Mouse (Mus musculus) neural tube, embryonic 15.5 days (tissue): Measurements from ENCODE around the gene Slc9a5. TPM values are rescaled to one million over a fixed set of nuclear protein-coding genes. Genes with fewer than 3 reads are reported as not detected.
A peak's percentile ranks its signal among the peaks of the same experiment; 100 is the strongest.

Source experiments
- ATAC-seq: fragments of 200-750 bp; cut with Nextera tagmentation; 2 replicates; pipeline ENCODE4 v1.8.0; 2017; ENCODE audit warnings: mild to moderate bottlenecking, moderate TSS enrichment, moderate library complexity; ENCODE audit not compliant: low FRiP score
- H3K27ac ChIP-seq: fragments of 300-500 bp; sonication (generic); replicated peaks from 2 replicates; pipeline ENCODE4 v1.5.1; 2015; ENCODE audit warnings: mild to moderate bottlenecking, inconsistent platforms
- H3K27me3 ChIP-seq: fragments of 300-500 bp; sonication (generic); replicated peaks from 2 replicates; pipeline ENCODE4 v1.6.1; 2015; ENCODE audit warnings: inconsistent platforms
- H3K36me3 ChIP-seq: fragments of 300-500 bp; sonication (generic); 2 replicates; pipeline ENCODE4 v1.6.1; 2015; ENCODE audit warnings: inconsistent platforms
- H3K4me1 ChIP-seq: fragments of 300-500 bp; sonication (generic); 2 replicates; pipeline ENCODE4 v1.6.1; 2015; ENCODE audit warnings: inconsistent platforms
- H3K4me2 ChIP-seq: fragments of 300-500 bp; sonication (generic); 2 replicates; pipeline ENCODE4 v1.6.1; 2015; ENCODE audit warnings: inconsistent platforms, mild to moderate bottlenecking, moderate library complexity
- H3K4me3 ChIP-seq: fragments of 300-500 bp; sonication (generic); replicated peaks from 2 replicates; pipeline ENCODE4 v1.5.1; 2015; ENCODE audit warnings: mild to moderate bottlenecking, inconsistent platforms
- H3K9ac ChIP-seq: fragments of 300-500 bp; sonication (generic); replicated peaks from 2 replicates; pipeline ENCODE4 v1.6.1; 2015; ENCODE audit warnings: mild to moderate bottlenecking, inconsistent platforms
- H3K9me3 ChIP-seq: fragments of 300-500 bp; sonication (generic); replicated peaks from 2 replicates; pipeline ENCODE4 v1.6.1; 2016; ENCODE audit warnings: inconsistent platforms
- WGBS: fragments of 180-500 bp; shearing (Covaris S2); methylation state at CpG from one replicate; pipeline ENCODE4 v1.1.7; 2015; ENCODE audit warnings: mixed read lengths; 5-methylcytosine and 5-hydroxymethylcytosine counted together
- microRNA counts: library from miRNA; unstranded; fragments of <30 nt; microRNA quantifications from one replicate; lab custom pipeline; 2016
- microRNA-seq: library from miRNA; unstranded; fragments of <30 nt; microRNA quantifications from one replicate; pipeline ENCODE4, GENCODE M21; 2017
- polyA plus RNA-seq: library from polyadenylated mRNA; unstranded; fragments of >200 nt; fragmentation: Nextera tagmentation; extraction: Ambion mirVana; gene quantifications from 2 replicates; pipeline ENCODE4 v1.2.1, GENCODE M21; 2015

Gene Slc9a5
- polyA plus RNA-seq, 1 experiment from 2014 or later, result 10.9 TPM

DNA sequence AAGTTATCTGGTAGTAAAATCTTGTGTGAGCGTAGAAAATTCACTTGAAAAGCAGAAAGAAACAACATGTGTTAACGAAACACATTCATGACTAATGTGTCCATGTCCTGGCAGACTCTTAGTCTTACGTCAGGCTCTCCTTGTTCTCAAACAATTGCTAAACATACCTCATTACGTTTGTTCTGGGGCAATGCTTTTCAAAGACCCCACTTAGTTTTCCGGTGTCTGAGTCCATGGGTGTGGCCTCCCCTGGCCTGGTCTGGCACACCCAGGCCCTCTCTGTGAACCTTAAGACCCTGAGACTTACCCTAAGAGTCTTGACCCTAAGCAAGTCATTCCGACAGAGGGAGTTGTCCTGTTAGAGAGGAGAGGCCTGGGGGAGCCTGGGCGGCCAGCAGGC lies 45.3 kb downstream of the Slc9a5 start:
- H3K4me1 ChIP-seq, result no peaks in the 10 kb centered on the region
- H3K4me3 ChIP-seq, result no peak overlapping the region
- no peaks in the 10 kb centered on the region for H3K36me3 ChIP-seq
- 51% methylated on average over 7 of the region's 7 CpGs for WGBS
- no peak overlapping the region for H3K27ac ChIP-seq
- no peak overlapping the region for H3K4me2 ChIP-seq
- H3K9me3 ChIP-seq, result no peaks in the 10 kb centered on the region
- H3K27me3 ChIP-seq, result no peaks in the 10 kb centered on the region
- no peak overlapping the region for H3K9ac ChIP-seq
- ATAC-seq, result no peak

DNA sequence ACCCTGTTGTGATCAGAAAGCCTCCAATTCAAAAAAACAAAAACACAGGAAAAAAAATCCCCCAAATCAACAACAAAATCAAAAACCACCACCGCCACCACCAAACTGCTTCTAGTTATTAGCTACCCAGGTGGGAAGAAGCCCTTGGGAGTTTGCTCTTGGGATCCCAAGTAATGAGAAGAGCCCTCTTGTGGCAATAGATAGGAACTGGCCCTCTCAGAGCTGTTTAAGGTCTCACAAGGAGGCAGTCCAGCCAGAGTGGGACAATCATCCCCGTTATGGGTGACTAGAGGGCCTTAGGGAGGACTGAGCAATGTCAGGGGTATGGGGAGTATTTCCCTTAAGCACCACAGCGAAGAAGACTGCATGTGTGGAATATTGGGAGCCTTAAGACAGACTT lies 49.1 kb downstream of the Slc9a5 start:
- Histone ChIP-seq H3K4me1 (no peaks in the 10 kb centered on the region), H3K4me3 (no peak overlapping the region), H3K9me3 (no peaks in the 10 kb centered on the region), H3K27ac (no peak overlapping the region), H3K9ac (no peak overlapping the region), H3K36me3 (no peaks in the 10 kb centered on the region), H3K27me3 (no peaks in the 10 kb centered on the region), H3K4me2 (no peak overlapping the region)
- 35% methylated on average over 3 of the region's 3 CpGs for WGBS
- no peak for ATAC-seq

DNA sequence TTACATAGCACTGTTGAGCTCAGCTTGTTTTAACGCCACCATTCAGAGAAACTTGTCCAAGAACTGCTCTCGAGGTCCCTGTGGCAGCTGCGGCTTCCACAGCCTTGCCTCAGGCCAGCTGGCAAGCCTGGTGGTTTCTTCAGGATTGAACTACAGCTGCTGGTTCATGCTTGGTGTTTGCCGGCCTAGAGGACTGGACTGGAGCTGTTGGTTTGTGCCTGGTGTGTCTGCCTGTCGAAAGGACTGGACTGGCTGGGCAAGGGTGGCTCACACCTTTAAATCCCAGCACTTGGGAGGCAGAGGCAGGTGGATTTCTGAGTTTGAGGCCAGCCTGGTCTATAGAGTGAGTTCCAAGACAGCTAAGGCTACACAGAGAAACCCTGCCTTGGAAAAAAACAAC lies 51.4 kb downstream of the Slc9a5 start:
- Histone ChIP-seq H3K4me1 (no peaks in the 10 kb centered on the region), H3K27ac (no peak overlapping the region), H3K4me2 (no peak overlapping the region), H3K9me3 (no peaks in the 10 kb centered on the region), H3K9ac (no peak overlapping the region), H3K27me3 (no peaks in the 10 kb centered on the region), H3K36me3 (no peaks in the 10 kb centered on the region), H3K4me3 (no peak overlapping the region)
- 84% methylated on average over 5 of the region's 5 CpGs for WGBS
- ATAC-seq, result no peak

DNA sequence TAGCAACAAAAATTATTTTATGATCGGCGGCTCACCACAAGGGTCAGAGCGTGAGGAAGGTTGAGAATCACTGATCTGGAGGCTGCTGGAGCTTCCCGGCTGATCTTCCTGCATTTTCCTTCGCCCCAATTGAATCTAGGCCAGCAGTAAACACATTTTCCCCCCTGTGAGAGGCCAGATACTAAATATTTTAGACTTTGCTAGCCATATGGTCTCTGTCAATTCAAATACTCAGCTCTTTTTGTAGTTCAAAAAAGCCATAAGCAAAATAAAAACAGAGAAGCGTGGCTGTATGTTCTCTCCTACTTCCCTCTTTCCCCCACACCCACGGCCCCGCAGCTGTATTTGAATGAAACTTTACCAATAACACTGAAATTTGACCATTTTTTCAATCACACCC lies 54.8 kb downstream of the Slc9a5 start:
- H3K9ac ChIP-seq, result no peak overlapping the region
- no peaks in the 10 kb centered on the region for H3K27me3 ChIP-seq
- no peak overlapping the region for H3K4me2 ChIP-seq
- H3K27ac ChIP-seq, result no peak overlapping the region
- ATAC-seq, result no peak
- no peaks in the 10 kb centered on the region for H3K4me1 ChIP-seq
- no peak overlapping the region for H3K4me3 ChIP-seq
- WGBS, result 86% methylated on average over 8 of the region's 8 CpGs
- no peaks in the 10 kb centered on the region for H3K9me3 ChIP-seq
- H3K36me3 ChIP-seq, result no peaks in the 10 kb centered on the region

DNA sequence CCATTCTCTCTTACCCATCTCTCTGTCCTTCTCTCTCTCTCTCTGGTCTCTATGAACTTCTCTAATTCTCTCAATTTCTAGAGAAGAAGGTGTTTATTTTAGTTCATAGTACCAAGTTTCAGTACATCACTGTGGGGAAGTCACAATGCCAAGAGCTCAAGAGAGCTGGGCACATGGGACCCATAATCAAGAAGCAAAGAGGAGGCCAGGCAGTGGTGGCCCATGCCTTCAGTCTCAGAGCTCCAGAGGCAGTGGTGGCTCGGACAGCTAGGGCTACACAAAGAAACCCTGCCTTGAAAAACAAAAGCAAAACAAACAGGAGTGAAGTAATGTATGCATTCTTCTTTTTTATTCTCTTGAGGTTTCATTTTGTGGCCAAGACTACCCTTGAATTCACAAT lies 55.9 kb downstream of the Slc9a5 start:
- H3K4me1 ChIP-seq, result no peaks in the 10 kb centered on the region
- no peak overlapping the region for H3K9ac ChIP-seq
- H3K36me3 ChIP-seq, result no peaks in the 10 kb centered on the region
- 47% methylated on average over 1 of the region's 1 CpGs for WGBS
- H3K27me3 ChIP-seq, result no peaks in the 10 kb centered on the region
- ATAC-seq, result no peak
- no peaks in the 10 kb centered on the region for H3K9me3 ChIP-seq
- H3K4me2 ChIP-seq, result no peak overlapping the region
- H3K4me3 ChIP-seq, result no peak overlapping the region
- no peak overlapping the region for H3K27ac ChIP-seq

DNA sequence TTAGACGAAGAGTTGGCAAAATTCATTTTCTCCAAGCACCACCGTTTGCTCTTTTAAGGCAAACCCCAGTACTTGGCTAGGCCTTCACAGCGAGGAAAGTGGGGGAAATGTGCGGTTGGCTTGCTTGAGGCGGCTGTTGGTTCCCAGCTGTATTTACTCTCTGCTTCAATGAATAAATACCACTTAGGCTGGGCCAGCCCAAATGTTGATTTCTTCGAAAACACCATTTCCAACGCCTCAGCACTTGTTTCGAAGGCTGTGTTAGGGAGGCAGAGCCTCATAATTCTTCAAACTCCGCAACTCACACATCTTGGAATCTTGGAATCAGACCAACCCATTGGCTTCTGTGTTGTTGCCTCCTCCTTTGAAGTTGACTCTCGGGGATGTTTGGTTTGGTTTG lies 57.8 kb downstream of the Slc9a5 start:
- no peak overlapping the region for H3K4me2 ChIP-seq
- H3K4me1 ChIP-seq, result no peaks in the 10 kb centered on the region
- H3K9me3 ChIP-seq, result no peaks in the 10 kb centered on the region
- no peak overlapping the region for H3K27ac ChIP-seq
- H3K4me3 ChIP-seq, result no peak overlapping the region
- H3K36me3 ChIP-seq, result no peaks in the 10 kb centered on the region
- WGBS, result 70% methylated on average over 10 of the region's 10 CpGs
- no peak overlapping the region for H3K9ac ChIP-seq
- H3K27me3 ChIP-seq, result no peaks in the 10 kb centered on the region
- no peak for ATAC-seq

DNA sequence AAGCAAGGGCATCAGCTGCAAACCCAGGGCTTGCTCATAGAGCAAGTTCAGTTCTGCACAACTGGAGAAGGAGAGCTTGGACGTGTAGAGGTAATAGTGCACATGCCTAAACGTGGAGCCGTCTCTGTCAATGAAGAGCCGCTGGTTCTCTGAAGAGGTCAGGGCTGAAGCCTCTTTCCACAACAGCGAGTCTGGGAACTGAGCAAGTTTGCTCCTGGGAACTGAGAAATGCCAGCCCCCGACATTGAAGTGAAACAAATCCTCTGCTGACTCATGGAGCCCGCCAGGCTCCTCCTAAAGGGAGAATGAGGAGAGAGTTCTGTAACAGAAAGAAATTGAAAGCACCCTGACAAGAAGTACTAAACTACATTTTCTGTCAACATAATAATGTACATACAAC lies 59.7 kb downstream of the Slc9a5 start:
- H3K4me2 ChIP-seq, result no peak overlapping the region
- H3K9ac ChIP-seq, result no peak overlapping the region
- no peaks in the 10 kb centered on the region for H3K9me3 ChIP-seq
- H3K36me3 ChIP-seq, result no peaks in the 10 kb centered on the region
- ATAC-seq, result no peak
- 71% methylated on average over 7 of the region's 7 CpGs for WGBS
- no peak overlapping the region for H3K27ac ChIP-seq
- 0 out of 2 replicates have a peak, but pooled peaks cover 5% of the 10 kb centered on the region for H3K27me3 ChIP-seq
- peaks cover 3% of the 10 kb centered on the region for H3K4me1 ChIP-seq
- H3K4me3 ChIP-seq, result no peak overlapping the region

DNA sequence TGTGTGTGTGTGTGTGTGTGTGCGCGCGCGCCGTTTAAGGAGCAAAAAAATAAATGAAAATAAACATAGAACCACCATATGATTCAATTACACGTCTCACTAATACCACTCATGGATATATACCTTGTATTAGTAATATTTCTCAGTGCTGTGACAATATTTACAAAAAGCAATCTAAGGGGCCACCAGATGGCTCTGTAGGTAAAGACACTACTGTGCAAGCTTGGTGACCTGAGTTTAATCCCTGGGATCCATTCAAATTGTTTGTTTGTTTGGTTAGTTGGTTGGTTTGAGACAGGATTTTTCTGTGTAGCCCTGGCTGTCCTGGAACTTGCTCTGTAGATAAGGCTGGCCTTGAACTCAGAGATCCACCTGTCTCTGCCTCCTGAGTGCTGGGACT lies 61.3 kb downstream of the Slc9a5 start:
- WGBS, result 91% methylated on average over 6 of the region's 6 CpGs
- Histone ChIP-seq H3K9me3 (no peaks in the 10 kb centered on the region), H3K27ac (no peak overlapping the region), H3K36me3 (no peaks in the 10 kb centered on the region), H3K27me3 (peaks cover 14% of the 10 kb centered on the region; the same call in 1 of the 2 replicates), H3K4me2 (no peak overlapping the region), H3K4me1 (peaks cover 11% of the 10 kb centered on the region), H3K4me3 (no peak overlapping the region), H3K9ac (no peak overlapping the region)
- no peak for ATAC-seq

DNA sequence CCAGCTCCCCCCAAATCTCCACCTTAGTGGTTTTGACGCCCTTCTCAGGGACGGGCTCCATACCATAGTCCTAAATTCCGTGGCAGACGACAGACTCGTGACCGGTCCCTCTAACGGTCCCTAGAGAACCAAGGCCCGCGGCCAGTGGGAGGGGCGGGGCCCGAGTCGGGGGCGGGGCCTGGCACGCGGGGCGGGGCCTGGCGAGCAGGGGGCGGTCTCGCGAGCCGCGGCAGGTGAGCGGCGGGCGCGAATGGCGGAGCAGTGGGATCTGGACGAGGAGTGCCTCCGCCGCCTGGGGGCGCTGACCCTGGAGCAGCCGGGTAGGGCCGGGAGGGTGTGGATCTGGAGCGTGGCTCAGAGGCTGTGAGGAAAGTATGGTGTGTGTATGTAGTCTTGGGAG lies 64.7 kb downstream of the Slc9a5 start, which contains the start of the genes Kctd19 and Lrrc36:
Gene Kctd19 (minus strand): TSS at position 112 of the 400 bp plus-strand sequence.
Gene Lrrc36 (plus strand): TSS at position 181 of the 400 bp plus-strand sequence.
- no peaks in the 10 kb centered on the region for H3K9me3 ChIP-seq
- peaks cover 14% of the 10 kb centered on the region; the same call in 1 of the 2 replicates for H3K27me3 ChIP-seq
- no peaks in the 10 kb centered on the region for H3K36me3 ChIP-seq
- H3K4me3 ChIP-seq, result peak within 1 kb of the TSS; percentile 35
- no peak within 1 kb of the TSS for H3K27ac ChIP-seq
- peak; percentile 57 for ATAC-seq
- H3K4me1 ChIP-seq, result peaks cover 11% of the 10 kb centered on the region
- H3K4me2 ChIP-seq, result peak within 1 kb of the TSS; percentile 67
- no peak within 1 kb of the TSS for H3K9ac ChIP-seq
- WGBS, result under 1% methylated on average over 32 of the region's 34 CpGs

DNA sequence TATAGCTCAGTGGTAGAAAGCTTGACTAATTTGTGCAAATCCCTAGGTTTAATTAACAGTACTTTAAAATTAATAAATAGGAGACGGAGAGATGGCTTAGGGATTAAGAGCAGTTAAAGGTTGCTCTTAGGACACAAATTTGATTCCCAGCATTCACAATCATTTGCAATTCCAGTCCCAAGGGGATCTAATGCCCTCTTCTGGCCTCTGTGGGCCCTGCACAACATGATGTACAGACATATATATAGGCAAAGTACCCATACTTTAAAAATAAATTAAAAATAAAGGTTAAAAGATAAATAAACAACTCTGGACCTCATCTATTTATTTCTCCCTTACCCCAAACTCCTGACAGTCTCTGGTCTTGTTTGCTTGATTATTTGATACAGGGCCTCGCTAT lies 70.3 kb downstream of the Slc9a5 start:
- no peak for ATAC-seq
- H3K4me1 ChIP-seq, result peaks cover 2% of the 10 kb centered on the region; the same call in 1 of the 2 replicates
- no peak overlapping the region for H3K4me3 ChIP-seq
- WGBS, result 74% methylated on average over 2 of the region's 2 CpGs
- H3K9ac ChIP-seq, result no peak overlapping the region
- peaks cover 2% of the 10 kb centered on the region; the same call in 1 of the 2 replicates for H3K27me3 ChIP-seq
- no peaks in the 10 kb centered on the region for H3K36me3 ChIP-seq
- H3K9me3 ChIP-seq, result no peaks in the 10 kb centered on the region
- H3K27ac ChIP-seq, result no peak overlapping the region
- H3K4me2 ChIP-seq, result no peak overlapping the region

MicroRNA genes within 50 kb of the gene (microRNA counts, 519-probe panel; counts per million panel counts)
- 2,703 counts per million, percentile 64 among the panel's probes with 10 or more counts for microRNA mmu-miR-328 (lab: Ali Mortazavi, UCI)

Small RNA genes within 50 kb of the gene (microRNA-seq; reads per million reads assigned to microRNA genes)
- not detected for gene Gm27320
- gene Mir328, result 238 reads per million, percentile 66 among the genes with 10 or more reads in this experiment

Other genes starting within 250 kb of the Slc9a5 start
- 0.18 TPM in 1 of 2 replicates, not detected in the other for gene Ces4a, start 217.0 kb upstream of the Slc9a5 start, polyA plus RNA-seq
- gene Cbfb, start 178.2 kb upstream of the Slc9a5 start, polyA plus RNA-seq, result 34.0 and 38.6 TPM in 2 replicates
- gene D230025D16Rik, start 123.7 kb upstream of the Slc9a5 start, polyA plus RNA-seq, result 27.7 and 30.3 TPM in 2 replicates
- 12.3 and 12.4 TPM in 2 replicates for gene B3gnt9, start 93.7 kb upstream of the Slc9a5 start, polyA plus RNA-seq
- 20.7 and 24.3 TPM in 2 replicates for gene Tradd, start 84.2 kb upstream of the Slc9a5 start, polyA plus RNA-seq
- gene Fbxl8, start 84.2 kb upstream of the Slc9a5 start, polyA plus RNA-seq, result 1.9 and 3.0 TPM in 2 replicates
- 0.45 and 0.92 TPM in 2 replicates for gene Hsf4, start 79.0 kb upstream of the Slc9a5 start, polyA plus RNA-seq
- gene Nol3, start 72.7 kb upstream of the Slc9a5 start, polyA plus RNA-seq, result 5.7 and 6.2 TPM in 2 replicates
- 104 and 122 TPM in 2 replicates for gene 4931428F04Rik, start 59.0 kb upstream of the Slc9a5 start, polyA plus RNA-seq
- gene Exoc3l, start 52.7 kb upstream of the Slc9a5 start, polyA plus RNA-seq, result 10.6 and 11.3 TPM in 2 replicates
- 41.6 and 61.6 TPM in 2 replicates for gene E2f4, start 51.2 kb upstream of the Slc9a5 start, polyA plus RNA-seq
- 1.1 and 4.7 TPM in 2 replicates for gene Elmo3, start 43.2 kb upstream of the Slc9a5 start, polyA plus RNA-seq
- gene Lrrc29, start 22.6 kb upstream of the Slc9a5 start, polyA plus RNA-seq, result 0.55 and 1.2 TPM in 2 replicates
- 141 and 159 TPM in 2 replicates for gene Tmem208, start 22.5 kb upstream of the Slc9a5 start, polyA plus RNA-seq
- gene Fhod1, start 890 bp upstream of the Slc9a5 start, polyA plus RNA-seq, result 0.79 and 0.89 TPM in 2 replicates
- gene Plekhg4, start 24.4 kb downstream of the Slc9a5 start, polyA plus RNA-seq, result 1.7 and 2.4 TPM in 2 replicates
- not detected in 2 replicates for gene Kctd19, start 64.7 kb downstream of the Slc9a5 start, polyA plus RNA-seq
- 0.23 and 0.27 TPM in 2 replicates for gene Lrrc36, start 64.7 kb downstream of the Slc9a5 start, polyA plus RNA-seq
- 253 and 288 TPM in 2 replicates for gene Tppp3, start 122.7 kb downstream of the Slc9a5 start, polyA plus RNA-seq
- 36.6 and 36.8 TPM in 2 replicates for gene Zdhhc1, start 148.1 kb downstream of the Slc9a5 start, polyA plus RNA-seq
- gene Hsd11b2, start 169.9 kb downstream of the Slc9a5 start, polyA plus RNA-seq, result 1.0 and 1.1 TPM in 2 replicates
- gene Atp6v0d1, start 217.2 kb downstream of the Slc9a5 start, polyA plus RNA-seq, result 219 and 243 TPM in 2 replicates